Mouse (Mus musculus) limb, embryonic 12.5 days (tissue): ENCODE data around the gene Pdxdc1. TPM values are rescaled to one million over a fixed set of nuclear protein-coding genes. Genes with fewer than 3 reads are reported as not detected.
A peak's percentile ranks its signal among the peaks of the same experiment; 100 is the strongest.

Experiments used
- ATAC-seq: fragments of 200-750 bp; cut with Nextera tagmentation; 2 replicates; pipeline ENCODE4 v1.8.0; 2017; ENCODE audit warnings: low read depth, moderate TSS enrichment; ENCODE audit not compliant: insufficient number of reproducible peaks, insufficient read depth, low FRiP score, low TSS enrichment
- H3K27ac ChIP-seq: fragments of 300-500 bp; sonication (generic); 2 replicates; pipeline ENCODE4 v1.5.1; 2016; ENCODE audit warnings: mild to moderate bottlenecking, moderate library complexity
- H3K27me3 ChIP-seq: fragments of 300-500 bp; sonication (generic); 2 replicates; pipeline ENCODE4 v1.6.1; 2016; ENCODE audit warnings: mild to moderate bottlenecking, moderate library complexity
- H3K36me3 ChIP-seq: fragments of 300-500 bp; sonication (generic); 2 replicates; pipeline ENCODE4 v1.6.1; 2016; ENCODE audit warnings: mild to moderate bottlenecking, moderate library complexity
- H3K4me1 ChIP-seq: fragments of 300-500 bp; sonication (generic); replicated peaks from 2 replicates; pipeline ENCODE4 v1.6.1; 2016
- H3K4me2 ChIP-seq: fragments of 300-500 bp; sonication (generic); 2 replicates; pipeline ENCODE4 v1.6.1; 2016; ENCODE audit warnings: mild to moderate bottlenecking, moderate library complexity
- H3K4me3 ChIP-seq: fragments of 300-500 bp; sonication (generic); replicated peaks from 2 replicates; pipeline ENCODE4 v1.5.1; 2016; ENCODE audit warnings: mild to moderate bottlenecking
- H3K9ac ChIP-seq: fragments of 300-500 bp; sonication (generic); replicated peaks from 2 replicates; pipeline ENCODE4 v1.6.1; 2016; ENCODE audit warnings: mild to moderate bottlenecking, moderate library complexity
- H3K9me3 ChIP-seq: fragments of 300-500 bp; sonication (generic); 2 replicates; pipeline ENCODE4 v1.6.1; 2016; ENCODE audit warnings: mild to moderate bottlenecking, moderate library complexity
- WGBS: fragments of 180-500 bp; shearing (Covaris S2); methylation state at CpG from one replicate; pipeline ENCODE4 v1.1.7; 2016; 5-methylcytosine and 5-hydroxymethylcytosine counted together
- polyA plus RNA-seq: library from polyadenylated mRNA; unstranded; fragments of >200 nt; fragmentation: Nextera tagmentation; extraction: Ambion mirVana; gene quantifications from 2 replicates; pipeline ENCODE4 v1.2.1, GENCODE M21; 2016

Pdxdc1 gene
- polyA plus RNA-seq, 1 experiment from 2014 or later = 97.9 TPM

DNA sequence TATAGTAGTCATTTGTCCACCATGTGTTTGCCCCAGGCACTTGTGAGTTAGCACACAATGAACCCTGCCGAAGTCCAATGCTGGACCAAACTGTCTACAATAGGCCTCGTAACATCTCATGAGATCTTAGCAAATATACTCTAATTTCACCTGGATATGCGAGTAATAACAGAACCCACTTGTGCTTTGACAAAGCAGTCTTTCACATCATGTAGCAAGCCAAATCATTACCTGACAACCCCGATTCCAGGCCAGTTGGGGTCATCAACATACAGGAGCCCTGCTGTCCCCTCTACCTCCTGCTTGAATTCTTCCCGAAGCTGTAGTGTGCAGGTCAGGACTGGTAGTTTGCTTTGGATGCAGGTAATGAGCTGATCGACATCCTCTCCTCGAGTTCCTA is 62.9 kb downstream of the Pdxdc1 start:
- Histone ChIP-seq H3K4me1 (no peaks in the 10 kb centered on the region), H3K27ac (no peak overlapping the region), H3K4me3 (no peak overlapping the region), H3K9me3 (no peaks in the 10 kb centered on the region), H3K4me2 (no peak overlapping the region), H3K9ac (no peak overlapping the region), H3K27me3 (no peaks in the 10 kb centered on the region), H3K36me3 (peaks cover 94% of the 10 kb centered on the region)
- 91% methylated on average over 7 of the region's 7 CpGs for WGBS
- ATAC-seq = no peak

DNA sequence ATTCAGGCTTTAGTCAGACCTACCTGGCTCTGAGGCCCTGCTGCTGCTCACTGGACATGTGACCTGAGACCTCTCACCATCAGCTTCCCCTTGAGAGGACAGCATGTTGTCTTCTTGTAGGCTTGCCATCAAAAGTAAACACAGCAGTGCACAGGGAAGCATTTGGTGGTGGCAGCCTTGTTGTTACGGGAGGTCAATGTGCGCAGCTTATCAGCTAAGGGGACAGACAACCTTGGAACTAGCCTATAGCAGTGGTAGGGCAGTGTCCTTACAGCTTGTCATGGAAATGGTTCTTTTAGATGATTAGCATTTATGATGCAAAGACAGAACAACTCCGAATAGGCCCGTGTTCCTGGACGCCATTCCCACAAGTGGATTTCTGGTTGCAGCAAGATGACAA is 68.5 kb downstream of the Pdxdc1 start:
- Histone ChIP-seq H3K36me3 (peaks cover 99% of the 10 kb centered on the region), H3K9ac (no peak overlapping the region), H3K4me1 (no peaks in the 10 kb centered on the region), H3K27me3 (no peaks in the 10 kb centered on the region), H3K4me2 (no peak overlapping the region), H3K4me3 (no peak overlapping the region), H3K9me3 (no peaks in the 10 kb centered on the region), H3K27ac (no peak overlapping the region)
- WGBS = 96% methylated on average over 5 of the region's 5 CpGs
- no peak for ATAC-seq

DNA sequence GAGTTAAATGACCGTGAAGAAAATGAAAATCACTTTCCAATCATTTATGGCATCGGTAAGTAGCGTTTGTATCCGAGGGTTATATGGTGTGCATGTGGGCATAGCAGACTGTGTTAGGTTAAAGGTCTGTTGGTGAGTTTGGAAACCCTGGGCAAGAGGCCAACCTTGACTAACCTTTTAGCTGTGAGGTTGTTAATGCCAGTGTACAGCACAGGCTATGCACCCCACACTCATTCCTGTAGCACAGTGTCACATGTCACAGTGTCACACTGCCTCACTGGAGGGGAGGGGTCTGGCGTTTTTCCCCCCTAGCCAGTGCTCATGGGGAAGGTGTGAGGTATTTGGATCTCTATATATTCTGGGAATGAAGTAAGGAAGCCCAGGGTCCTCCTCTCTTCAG is 71.3 kb downstream of the Pdxdc1 start:
- H3K27me3 ChIP-seq = no peaks in the 10 kb centered on the region
- no peak for ATAC-seq
- no peaks in the 10 kb centered on the region for H3K9me3 ChIP-seq
- peaks cover 95% of the 10 kb centered on the region for H3K36me3 ChIP-seq
- no peak overlapping the region for H3K27ac ChIP-seq
- H3K9ac ChIP-seq = no peak overlapping the region
- 87% methylated on average over 5 of the region's 5 CpGs for WGBS
- no peaks in the 10 kb centered on the region for H3K4me1 ChIP-seq
- no peak overlapping the region for H3K4me3 ChIP-seq
- no peak overlapping the region for H3K4me2 ChIP-seq

DNA sequence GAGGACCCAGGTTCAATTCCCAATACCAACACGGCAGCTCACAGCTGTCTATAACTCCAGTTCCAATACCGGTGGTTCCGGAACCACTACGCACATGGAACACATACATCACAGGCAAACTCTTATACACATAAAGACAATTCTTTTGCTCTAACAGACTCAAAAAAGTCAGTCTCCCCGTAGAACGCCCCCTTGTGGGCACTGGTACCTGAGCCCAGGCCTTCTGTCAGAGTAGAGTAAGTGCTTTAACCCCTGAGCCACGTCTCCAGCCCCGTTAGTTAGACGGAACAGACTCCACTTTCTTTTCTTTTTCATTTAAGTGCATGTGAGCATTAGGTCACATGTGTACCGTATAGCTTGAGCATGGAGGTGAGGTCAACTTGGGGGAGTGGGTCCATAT is 72.5 kb downstream of the Pdxdc1 start:
- Histone ChIP-seq H3K36me3 (peaks cover 86% of the 10 kb centered on the region), H3K4me3 (no peak overlapping the region), H3K27me3 (no peaks in the 10 kb centered on the region), H3K4me2 (no peak overlapping the region), H3K27ac (no peak overlapping the region), H3K9ac (no peak overlapping the region), H3K9me3 (no peaks in the 10 kb centered on the region), H3K4me1 (peaks cover 5% of the 10 kb centered on the region; the same call in 1 of the 2 replicates)
- 87% methylated on average over 10 of the region's 10 CpGs for WGBS
- ATAC-seq = no peak

DNA sequence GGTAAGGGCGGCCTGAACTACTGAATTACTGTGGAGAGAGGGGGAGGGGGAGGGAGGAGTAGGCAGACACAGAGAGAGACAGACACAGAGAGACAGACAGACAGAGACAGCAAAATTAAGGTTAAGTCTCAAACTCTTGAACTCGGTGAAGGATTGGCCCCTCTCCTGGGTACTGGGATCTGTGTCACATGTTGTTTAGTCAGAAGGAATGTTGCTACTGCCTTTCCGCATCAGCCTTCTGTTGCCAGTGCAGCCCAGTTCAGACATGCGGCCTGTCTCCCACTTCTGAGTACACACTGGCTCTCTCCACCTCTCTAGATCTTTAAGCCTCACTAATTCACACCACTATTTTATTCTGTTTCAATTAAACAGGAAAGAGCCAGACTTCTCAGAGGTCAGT is 76.4 kb downstream of the Pdxdc1 start:
- Histone ChIP-seq H3K4me1 (peaks cover 8% of the 10 kb centered on the region; the same call in 1 of the 2 replicates), H3K27me3 (no peaks in the 10 kb centered on the region), H3K9ac (no peak overlapping the region), H3K27ac (no peak overlapping the region), H3K9me3 (no peaks in the 10 kb centered on the region), H3K36me3 (peaks cover 54% of the 10 kb centered on the region), H3K4me2 (no peak overlapping the region), H3K4me3 (no peak overlapping the region)
- ATAC-seq = no peak
- 84% methylated on average over 4 of the region's 4 CpGs for WGBS

DNA sequence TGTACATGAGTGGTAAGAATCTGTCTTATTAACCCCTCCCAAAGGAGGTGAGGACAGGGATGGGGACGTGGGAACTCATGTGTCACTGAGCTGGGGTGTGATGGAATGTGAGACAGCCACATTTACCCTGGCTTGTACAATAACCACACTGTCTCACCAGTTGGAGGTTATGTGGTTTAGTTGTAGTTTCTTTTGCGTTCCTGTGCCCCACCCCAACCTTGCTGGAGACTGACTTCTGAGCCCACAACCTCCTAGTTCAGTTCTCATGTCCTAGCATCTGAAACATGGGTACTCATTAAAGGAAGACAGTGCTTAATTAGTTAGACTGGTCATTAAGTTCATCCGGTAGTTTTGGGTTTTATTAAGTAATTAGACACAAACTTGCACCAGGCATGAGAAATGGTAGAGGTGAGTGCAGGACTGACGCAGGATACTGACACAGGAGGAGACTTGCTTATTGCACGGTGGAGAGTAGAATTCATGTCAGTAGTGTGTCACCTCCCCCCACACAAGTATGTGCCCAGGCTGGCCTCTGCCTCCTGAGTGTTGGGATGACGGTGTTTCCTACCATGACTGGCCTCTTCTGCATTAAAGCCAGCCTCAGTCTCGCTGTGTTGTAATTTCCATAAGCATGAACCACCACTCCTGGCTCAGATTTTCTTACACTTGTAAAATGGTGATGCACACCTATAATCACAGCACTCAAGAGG is 77.0 kb downstream of the Pdxdc1 start:
- peaks cover 50% of the 10 kb centered on the region for H3K36me3 ChIP-seq
- H3K27me3 ChIP-seq = no peaks in the 10 kb centered on the region
- no peak overlapping the region for H3K9ac ChIP-seq
- ATAC-seq = 0 out of 2 replicates have a peak, but pooled peaks have one; percentile 39
- 59% methylated on average over 7 of the region's 7 CpGs for WGBS
- H3K9me3 ChIP-seq = peaks cover under 1% of the 10 kb centered on the region; the same call in 1 of the 2 replicates
- H3K4me3 ChIP-seq = no peak overlapping the region
- peaks cover 10% of the 10 kb centered on the region; the same call in 1 of the 2 replicates for H3K4me1 ChIP-seq
- H3K27ac ChIP-seq = no peak overlapping the region; the same call in 1 of the 2 replicates
- H3K4me2 ChIP-seq = no peak overlapping the region

DNA sequence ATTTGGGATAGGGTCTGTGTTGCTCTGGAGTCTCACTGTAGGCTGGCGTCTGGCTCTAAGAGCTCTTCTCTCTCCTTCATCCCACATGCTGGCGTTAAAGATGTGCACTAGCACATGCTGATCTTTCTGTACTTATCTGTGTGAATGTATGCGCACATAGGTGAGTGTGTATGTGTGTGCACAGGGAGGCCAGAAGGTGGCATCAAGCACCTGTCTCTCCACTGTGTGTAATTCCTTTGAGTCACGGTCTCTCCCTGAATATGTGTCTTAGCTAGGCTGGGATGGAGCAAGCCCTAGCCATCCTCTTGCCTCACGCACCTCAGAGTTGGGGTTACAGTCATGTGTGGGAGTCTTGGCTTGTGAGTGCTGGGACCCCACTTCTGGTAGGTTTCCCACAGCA is 82.2 kb downstream of the Pdxdc1 start:
- H3K36me3 ChIP-seq = peaks cover 17% of the 10 kb centered on the region
- H3K27me3 ChIP-seq = no peaks in the 10 kb centered on the region
- 96% methylated on average over 5 of the region's 5 CpGs for WGBS
- peaks cover 23% of the 10 kb centered on the region for H3K4me1 ChIP-seq
- no peak for ATAC-seq
- H3K9me3 ChIP-seq = peaks cover 4% of the 10 kb centered on the region; the same call in 1 of the 2 replicates
- no peak overlapping the region for H3K4me3 ChIP-seq
- no peak overlapping the region for H3K9ac ChIP-seq
- H3K27ac ChIP-seq = no peak overlapping the region
- H3K4me2 ChIP-seq = 0 out of 2 replicates have a peak overlapping the region, but pooled peaks have one; percentile 61

DNA sequence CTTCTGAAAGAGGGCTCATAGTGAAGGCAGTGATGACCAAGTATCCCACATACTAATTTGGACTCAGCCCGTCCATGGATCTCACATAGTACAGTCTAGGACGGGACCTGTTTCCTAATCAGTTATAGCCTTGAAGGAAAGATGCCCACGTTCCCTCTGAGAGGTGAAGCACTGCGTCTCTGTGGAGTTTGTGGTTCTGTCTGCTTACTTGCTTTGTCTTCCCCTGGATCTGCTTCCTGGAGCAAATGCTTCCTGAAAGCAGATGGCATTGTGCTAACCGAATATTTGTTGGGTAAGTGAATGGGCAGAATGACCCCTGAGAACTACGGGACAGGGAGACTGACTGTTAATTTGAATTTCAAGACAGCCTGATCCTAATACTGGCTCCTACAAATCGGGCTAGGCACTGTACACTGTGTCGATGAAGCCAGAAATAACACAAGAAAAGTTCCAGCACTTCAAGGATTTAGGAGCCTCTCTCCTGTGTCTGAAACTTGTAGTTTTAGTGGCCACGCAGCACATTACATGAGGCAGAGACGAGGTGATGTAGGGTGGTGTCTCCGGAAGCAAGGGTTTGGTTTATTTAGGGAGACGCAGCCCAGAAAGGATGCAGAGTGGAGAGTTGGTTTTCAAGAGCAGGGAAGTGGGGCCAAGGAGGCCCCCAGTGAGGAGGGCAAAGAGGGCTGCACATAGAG is 83.0 kb downstream of the Pdxdc1 start:
- ATAC-seq = no peak
- H3K4me2 ChIP-seq = peak overlapping the region; percentile 61
- H3K27me3 ChIP-seq = no peaks in the 10 kb centered on the region
- peaks cover 4% of the 10 kb centered on the region; the same call in 1 of the 2 replicates for H3K9me3 ChIP-seq
- peak overlapping the region; percentile 74 for H3K4me3 ChIP-seq
- H3K36me3 ChIP-seq = peaks cover 26% of the 10 kb centered on the region
- peak overlapping the region; percentile 97; the same call in 1 of the 2 replicates for H3K27ac ChIP-seq
- H3K9ac ChIP-seq = peak overlapping the region; percentile 81
- peaks cover 20% of the 10 kb centered on the region for H3K4me1 ChIP-seq
- WGBS = 45% methylated on average over 12 of the region's 12 CpGs

DNA sequence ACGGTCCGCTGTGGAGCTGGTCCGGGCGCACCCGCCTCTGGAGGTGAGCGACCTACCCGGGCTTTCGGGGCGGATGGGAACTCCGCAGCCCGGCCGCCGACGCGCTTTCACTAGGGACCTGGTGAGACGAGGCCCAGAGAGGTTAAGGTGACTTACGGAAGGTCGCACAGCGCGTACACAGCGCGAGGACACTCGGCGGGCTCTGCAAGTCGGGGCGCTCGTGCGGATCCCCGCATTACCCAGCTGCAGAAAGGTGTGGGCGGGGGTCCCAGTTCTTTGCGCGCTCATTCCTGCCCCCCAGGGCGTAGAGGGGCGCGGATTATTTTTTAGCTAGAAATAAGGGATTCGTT is 83.6 kb downstream of the Pdxdc1 start:
- peak; percentile 71 for ATAC-seq
- under 1% methylated on average over 36 of the region's 36 CpGs for WGBS
- Histone ChIP-seq H3K36me3 (peaks cover 28% of the 10 kb centered on the region), H3K9ac (peak overlapping the region; percentile 81), H3K4me3 (peak overlapping the region; percentile 74), H3K4me2 (peak overlapping the region; percentile 61), H3K4me1 (peaks cover 20% of the 10 kb centered on the region), H3K27ac (peak overlapping the region; percentile 97), H3K27me3 (no peaks in the 10 kb centered on the region), H3K9me3 (peaks cover 4% of the 10 kb centered on the region; the same call in 1 of the 2 replicates)

DNA sequence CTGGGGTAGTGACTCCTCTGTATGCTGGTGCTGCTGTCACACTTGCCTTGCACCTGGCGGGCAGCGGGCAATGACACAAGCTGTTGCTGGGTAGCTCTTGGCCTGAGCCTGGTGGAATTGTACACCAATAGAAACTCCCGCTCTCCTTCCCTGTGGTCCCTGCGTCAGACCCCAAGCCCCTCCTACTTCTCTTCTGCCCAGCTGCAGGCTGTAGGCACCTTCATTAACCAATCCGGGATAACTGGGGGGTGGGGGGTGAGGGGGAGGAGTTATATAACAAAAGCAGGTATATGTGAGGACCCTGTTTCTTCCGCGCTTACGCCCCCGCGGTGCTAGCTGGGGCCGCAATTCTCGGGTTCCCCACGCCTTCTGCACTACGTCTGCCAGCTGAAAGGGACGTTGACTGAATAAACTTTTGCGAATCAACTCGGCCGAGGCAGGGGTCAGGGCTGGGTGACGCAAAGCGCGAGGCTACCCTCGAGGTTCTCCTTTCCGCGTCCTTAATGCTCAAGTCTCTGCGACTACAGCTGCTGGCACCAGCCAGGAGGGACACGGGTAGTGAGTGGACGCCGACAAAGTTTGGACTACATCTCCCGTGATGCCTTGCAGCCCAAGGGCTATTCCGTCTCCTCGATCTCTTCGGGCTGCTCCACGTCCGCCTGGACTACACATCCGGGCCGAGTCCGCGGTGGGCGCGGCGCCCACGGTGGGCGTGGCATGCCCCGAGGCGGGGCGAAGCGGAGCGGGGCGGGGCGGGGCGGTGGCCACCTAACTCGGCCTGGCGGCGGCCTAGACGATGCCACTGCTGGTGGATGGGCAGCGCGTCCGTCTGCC is 84.2 kb downstream of the Pdxdc1 start, which contains the start of gene Ntan1:
TSS of gene Ntan1 (plus strand) at position 286 of the 834 bp plus-strand sequence.
- Histone ChIP-seq H3K4me3 (peak within 1 kb of the TSS; percentile 74), H3K4me1 (peaks cover 20% of the 10 kb centered on the region), H3K9ac (peak within 1 kb of the TSS; percentile 81), H3K36me3 (peaks cover 31% of the 10 kb centered on the region), H3K27me3 (no peaks in the 10 kb centered on the region), H3K9me3 (peaks cover 4% of the 10 kb centered on the region; the same call in 1 of the 2 replicates), H3K27ac (peak within 1 kb of the TSS; percentile 97), H3K4me2 (peak within 1 kb of the TSS; percentile 61)
- WGBS = under 1% methylated on average over 58 of the region's 58 CpGs
- ATAC-seq = peak; percentile 95

DNA sequence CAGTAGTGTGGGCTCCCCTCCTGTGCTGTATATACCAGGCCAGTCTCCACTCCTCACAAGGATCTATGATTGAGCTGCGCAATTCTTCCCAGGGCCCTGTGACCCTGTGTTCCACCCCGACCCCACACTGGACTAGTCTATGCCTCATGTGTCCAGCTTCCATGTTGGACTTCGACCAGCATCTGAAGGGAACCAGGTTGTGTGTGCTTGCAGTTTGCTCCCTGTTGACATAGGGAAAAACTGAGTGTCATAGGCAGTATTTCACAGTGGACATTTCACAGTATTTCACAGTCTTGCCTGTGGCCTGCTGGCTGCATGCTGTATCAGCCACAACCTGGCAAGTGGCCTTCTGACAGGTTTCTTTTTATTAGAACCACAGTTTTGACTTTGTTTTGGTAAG is 89.7 kb downstream of the Pdxdc1 start:
- H3K27ac ChIP-seq = no peak overlapping the region
- 96% methylated on average over 3 of the region's 3 CpGs for WGBS

More for the DNA sequence above, 89.7 kb downstream of the Pdxdc1 start:
- Histone ChIP-seq H3K9me3 (no peaks in the 10 kb centered on the region), H3K4me1 (peaks cover 2% of the 10 kb centered on the region; the same call in 1 of the 2 replicates), H3K27me3 (no peaks in the 10 kb centered on the region), H3K36me3 (peaks cover 81% of the 10 kb centered on the region), H3K4me2 (no peak overlapping the region), H3K9ac (no peak overlapping the region), H3K4me3 (no peak overlapping the region)
- ATAC-seq = no peak
